Mouse (Mus musculus) CH12.LX (cell line): ENCODE results near the gene 4931428L18Rik. TPM values are rescaled to one million over a fixed set of nuclear protein-coding genes. Genes with fewer than 3 reads are reported as not detected.

Source experiments
- DNase-seq: peaks from one replicate; pipeline ENCODE4 v3.0.0-alpha.2; 2013; ENCODE audit errors: extremely low read depth
- H3K27ac ChIP-seq: 2 replicates; pipeline ENCODE4 v1.5.1; 2012; ENCODE audit warnings: low read depth, mild to moderate bottlenecking, control low read depth, moderate library complexity; ENCODE audit not compliant: insufficient read depth
- H3K27me3 ChIP-seq: replicated peaks from 2 replicates; pipeline ENCODE3; 2012; ENCODE audit warnings: inconsistent platforms
- H3K36me3 ChIP-seq, 2 experiments: replicated peaks in 1 of 2; 2 replicates each; pipeline versions ENCODE3 to v1.6.1; 2012; ENCODE audit warnings: inconsistent platforms in 1 of 2, low read length in 1 of 2, mild to moderate bottlenecking in 1 of 2, mixed read lengths in 1 of 2, moderate library complexity in 1 of 2; ENCODE audit not compliant: control insufficient read depth in 1 of 2, insufficient read depth in 1 of 2
- H3K4me1 ChIP-seq, 2 experiments: 2 replicates each; pipeline ENCODE4 v1.6.1; 2012; ENCODE audit warnings: inconsistent platforms in 1 of 2, moderate library complexity in 1 of 2; ENCODE audit not compliant: insufficient read depth in 2 of 2, control insufficient read depth in 1 of 2
- H3K4me2 ChIP-seq: 2 replicates; pipeline ENCODE4 v1.6.1; 2012; ENCODE audit warnings: low read depth, mild to moderate bottlenecking, control low read depth; ENCODE audit not compliant: poor library complexity, insufficient read depth, severe bottlenecking
- H3K4me3 ChIP-seq, 3 experiments: fragments of 150-350 bp in 1 of 3; sonication (generic) in 1 of 3; replicated peaks in 1 of 3; 2 replicates each; pipeline versions ENCODE3 to v1.5.1; 2011 to 2012; ENCODE audit warnings: low read depth in 2 of 3, low read length in 2 of 3, mild to moderate bottlenecking in 2 of 3, moderate library complexity in 2 of 3, control low read depth in 1 of 3, improper control_type of control experiment in 1 of 3, inconsistent platforms in 1 of 3, mixed read lengths in 1 of 3; ENCODE audit not compliant: poor library complexity in 1 of 3
- H3K79me2 ChIP-seq: replicated peaks from 2 replicates; pipeline ENCODE4 v1.6.1; 2012; ENCODE audit warnings: mild to moderate bottlenecking, moderate library complexity; ENCODE audit not compliant: control insufficient read depth, poor library complexity, insufficient read depth, severe bottlenecking; ENCODE audit errors: extremely low read depth
- H3K9ac ChIP-seq: 2 replicates; pipeline ENCODE4 v1.6.1; 2012; ENCODE audit warnings: low read depth, mild to moderate bottlenecking, control low read depth, moderate library complexity; ENCODE audit not compliant: insufficient read depth
- H3K9me3 ChIP-seq: replicated peaks from 2 replicates; pipeline ENCODE3; 2012; ENCODE audit warnings: low read length, inconsistent platforms, mixed read lengths
- CHD2 ChIP-seq: IDR thresholded peaks from 2 replicates; pipeline ENCODE4 v1.6.1; 2011; ENCODE audit warnings: low read length, improper control_type of control experiment
- CTCF ChIP-seq, 2 experiments: IDR thresholded peaks in 1 of 2; conservative IDR thresholded peaks in 1 of 2; 2 replicates each; pipeline ENCODE4 v1.5.1; 2011 to 2012; ENCODE audit warnings: low read depth in 2 of 2, low read length in 2 of 2, improper control_type of control experiment in 1 of 2, inconsistent platforms in 1 of 2, mild to moderate bottlenecking in 1 of 2, moderate library complexity in 1 of 2
- E2F4 ChIP-seq: IDR thresholded peaks from 2 replicates; pipeline ENCODE4 v1.6.1; 2011; ENCODE audit warnings: low read depth, low read length, improper control_type of control experiment; ENCODE audit not compliant: insufficient replicate concordance
- ELF1 ChIP-seq: IDR thresholded peaks from 2 replicates; pipeline ENCODE4 v1.6.1; 2014; ENCODE audit warnings: low read depth, mild to moderate bottlenecking, inconsistent platforms, low read length, improper control_type of control experiment
- EP300 ChIP-seq: IDR thresholded peaks from 2 replicates; pipeline ENCODE4 v1.6.1; 2011; ENCODE audit warnings: low read length, improper control_type of control experiment
- ETS1 ChIP-seq: conservative IDR thresholded peaks from 2 replicates; pipeline ENCODE4 v1.6.1; 2012; ENCODE audit warnings: low read depth, mild to moderate bottlenecking, inconsistent platforms, low read length, improper control_type of control experiment, moderate library complexity
- GABPA ChIP-seq: IDR thresholded peaks from 2 replicates; pipeline ENCODE4 v1.6.1; 2012; ENCODE audit warnings: low read depth, low read length, improper control_type of control experiment, inconsistent platforms; ENCODE audit not compliant: insufficient replicate concordance
- HCFC1 ChIP-seq: IDR thresholded peaks from 2 replicates; pipeline ENCODE4 v1.6.1; 2012; ENCODE audit warnings: low read depth, mild to moderate bottlenecking, inconsistent platforms, low read length, improper control_type of control experiment
- IRF4 ChIP-seq: IDR thresholded peaks from 2 replicates; pipeline ENCODE4 v1.6.1; 2014; ENCODE audit warnings: low read depth, mild to moderate bottlenecking, inconsistent platforms, low read length, improper control_type of control experiment
- JUND ChIP-seq: conservative IDR thresholded peaks from 2 replicates; pipeline ENCODE4 v1.6.1; 2011; ENCODE audit warnings: low read depth, low read length, improper control_type of control experiment
- KAT2A ChIP-seq: IDR thresholded peaks from 2 replicates; pipeline ENCODE4 v1.6.1; 2012; ENCODE audit warnings: low read length, improper control_type of control experiment, inconsistent platforms; ENCODE audit not compliant: insufficient replicate concordance
- MAZ ChIP-seq: IDR thresholded peaks from 2 replicates; pipeline ENCODE4 v1.6.1; 2012; ENCODE audit warnings: low read depth, mild to moderate bottlenecking, inconsistent platforms, low read length, improper control_type of control experiment, moderate library complexity
- MEF2A ChIP-seq: IDR thresholded peaks from 2 replicates; pipeline ENCODE4 v1.6.1; 2014; ENCODE audit warnings: low read depth, mild to moderate bottlenecking, inconsistent platforms, low read length, improper control_type of control experiment, borderline replicate concordance
- MXI1 ChIP-seq: IDR thresholded peaks from 2 replicates; pipeline ENCODE4 v1.6.1; 2011; ENCODE audit warnings: mild to moderate bottlenecking, low read depth, low read length, improper control_type of control experiment
- POLR2A ChIP-seq: IDR thresholded peaks from 2 replicates; pipeline ENCODE4 v1.6.1; 2011; ENCODE audit warnings: low read depth, mild to moderate bottlenecking, improper control_type of control experiment, low read length
- POLR2AphosphoS2 ChIP-seq: IDR thresholded peaks from 2 replicates; pipeline ENCODE4 v1.6.1; 2011; ENCODE audit warnings: low read depth, low read length, improper control_type of control experiment
- RAD21 ChIP-seq: IDR thresholded peaks from 2 replicates; pipeline ENCODE4 v1.6.1; 2011; ENCODE audit warnings: low read depth, mild to moderate bottlenecking, low read length, improper control_type of control experiment, moderate library complexity
- RCOR1 ChIP-seq: conservative IDR thresholded peaks from 2 replicates; pipeline ENCODE4 v1.6.1; 2012; ENCODE audit warnings: low read depth, mild to moderate bottlenecking, inconsistent platforms, low read length, improper control_type of control experiment
- SMC3 ChIP-seq: IDR thresholded peaks from 2 replicates; pipeline ENCODE4 v1.6.1; 2011; ENCODE audit warnings: low read depth, low read length, improper control_type of control experiment
- UBTF ChIP-seq: IDR thresholded peaks from 2 replicates; pipeline ENCODE4 v1.6.1; 2012; ENCODE audit warnings: low read depth, mild to moderate bottlenecking, inconsistent platforms, low read length, improper control_type of control experiment, moderate library complexity
- USF2 ChIP-seq: conservative IDR thresholded peaks from 2 replicates; pipeline ENCODE4 v1.6.1; 2011; ENCODE audit warnings: low read depth, low read length, improper control_type of control experiment
- ZC3H11A ChIP-seq: IDR thresholded peaks from 2 replicates; pipeline ENCODE4 v1.6.1; 2012; ENCODE audit warnings: low read depth, mild to moderate bottlenecking, inconsistent platforms, low read length, improper control_type of control experiment
- ZMIZ1 ChIP-seq: IDR thresholded peaks from 2 replicates; pipeline ENCODE4 v1.6.1; 2012; ENCODE audit warnings: low read depth, mild to moderate bottlenecking, inconsistent platforms, low read length, improper control_type of control experiment
- dilution Hi-C: fragments of 300-500 bp; cut with MboI; formaldehyde crosslinking; loops from 2 replicates; pipeline ENCODE4 v1.14.3; 2020; ENCODE audit warnings: low sequenced_read_pairs; ENCODE audit not compliant: extremely low pct_unique_long_range_greater_than_20kb, extremely low pct_ligation_motif_present
- in situ Hi-C: fragments of 300-500 bp; cut with MboI; formaldehyde crosslinking; loops from 3 replicates; pipeline ENCODE4 v1.14.3; 2019; ENCODE audit warnings: low sequenced_read_pairs, low pct_ligation_motif_present, low pct_unique_long_range_greater_than_20kb, mixed read lengths
- polyA plus RNA-seq: library from polyadenylated mRNA; unstranded; fragments of >175 nt; gene quantifications from 2 replicates; pipeline ENCODE4 v1.2.1, GENCODE M21; 2012; ENCODE audit warnings: low read depth; ENCODE audit not compliant: insufficient read length
- total RNA-seq, 2 experiments: library from RNA; depleted of rRNA; stranded (reverse); fragments of 300-350 nt in 1 of 2; fragments of >200 nt in 1 of 2; gene quantifications; 2 replicates each; pipeline ENCODE4 v1.2.3; 2012 to 2014

The 4931428L18Rik gene
- total and polyA plus RNA-seq, 3 experiments, result 4.6 to 11.0 (median 9.3) TPM

DNA sequence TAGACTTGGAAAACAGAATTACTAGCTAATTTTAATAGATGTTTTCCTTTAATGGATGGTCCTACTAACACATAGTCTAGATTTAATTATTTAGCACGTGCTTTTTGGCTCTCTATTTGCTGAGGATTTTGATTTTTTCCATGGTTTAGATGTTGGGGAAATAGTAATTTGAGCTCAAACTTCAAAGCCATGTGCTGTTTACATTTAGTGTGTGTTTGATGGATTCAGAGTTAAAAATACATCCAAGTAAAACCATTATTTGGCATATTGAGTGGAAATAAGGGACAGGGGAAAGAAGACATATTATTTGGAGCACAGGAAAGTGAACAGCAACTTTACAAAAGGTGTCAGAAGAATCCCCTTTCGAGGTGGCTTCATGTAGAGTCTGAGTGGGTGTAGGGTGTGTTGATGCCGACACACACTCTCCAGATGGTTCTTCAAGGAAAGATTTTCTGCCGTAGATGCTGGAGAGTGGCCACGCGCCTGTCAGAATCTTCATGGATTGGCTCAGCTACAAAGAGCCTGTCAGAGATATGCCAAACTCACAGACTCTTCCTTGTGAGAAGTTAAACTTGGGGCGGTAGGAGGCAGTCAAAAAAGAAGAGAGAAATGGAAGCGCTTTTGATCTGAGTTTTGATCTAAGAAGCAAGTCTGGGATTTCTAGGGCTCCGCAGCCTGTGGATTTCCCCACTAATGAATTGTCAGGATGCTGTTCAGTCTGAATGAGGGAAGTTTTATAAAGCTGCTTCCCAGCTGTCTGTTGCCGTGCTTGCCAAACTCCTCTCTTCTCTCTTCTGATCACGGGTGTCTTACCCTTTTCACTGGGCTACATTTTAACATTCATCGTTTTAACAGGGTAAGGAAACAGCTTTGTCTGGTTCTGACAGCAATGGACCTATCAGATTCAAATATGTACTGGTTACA is 157.4 kb downstream of the 4931428L18Rik start:
- no peaks in the 10 kb centered on the region for H3K9me3 ChIP-seq
- TF ChIP-seq KAT2A, result no peak
- TF ChIP-seq GABPA, result no peak
- no peak for TF ChIP-seq ZMIZ1
- TF ChIP-seq USF2, result no peak
- no peak for TF ChIP-seq HCFC1
- TF ChIP-seq UBTF, result no peak
- TF ChIP-seq EP300, result no peak
- TF ChIP-seq E2F4, result no peak
- no peak for TF ChIP-seq IRF4
- TF ChIP-seq POLR2A, result no peak
- TF ChIP-seq ELF1, result no peak
- TF ChIP-seq CHD2, result no peak
- TF ChIP-seq MAZ, result no peak
- TF ChIP-seq MXI1, result no peak
- TF ChIP-seq MEF2A, result no peak
- TF ChIP-seq, all 38 proteins: peak for 0
- Histone ChIP-seq H3K27ac (no peak overlapping the region), H3K9ac (no peak overlapping the region), H3K79me2 (no peaks in the 10 kb centered on the region), H3K27me3 (no peaks in the 10 kb centered on the region), H3K4me1 (no peaks in the 10 kb centered on the region), H3K4me2 (no peak overlapping the region), H3K4me3 (no peak overlapping the region), H3K36me3 (no peaks in the 10 kb centered on the region)
- in situ Hi-C loops, result no loop called here
- DNase-seq, result no peak
- dilution Hi-C loops, result no loop called here

DNA sequence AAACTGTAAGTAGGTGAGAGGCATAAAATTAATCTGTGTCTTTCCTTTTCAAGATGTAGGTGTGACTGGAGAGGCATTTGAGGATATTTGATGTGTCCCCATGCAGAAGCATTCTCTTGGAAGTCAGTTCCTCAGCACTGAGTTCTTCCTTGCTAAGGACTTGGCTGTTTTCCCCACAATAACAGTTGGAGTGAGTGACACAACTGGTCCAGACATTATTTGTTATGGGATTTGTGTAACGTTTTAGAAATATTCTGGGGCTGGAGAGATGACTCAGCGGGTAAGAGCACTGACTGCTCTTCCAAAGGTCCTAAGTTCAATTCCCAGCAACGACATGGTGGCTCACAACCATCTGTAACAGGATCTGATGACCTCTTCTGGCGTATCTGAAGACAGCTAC is 162.7 kb downstream of the 4931428L18Rik start:
- dilution Hi-C loops, result no loop called here
- no peak overlapping the region for H3K4me2 ChIP-seq

More for the DNA sequence above, 162.7 kb downstream of the 4931428L18Rik start:
- in situ Hi-C loops, result no loop called here
- Histone ChIP-seq H3K4me3 (no peak overlapping the region), H3K79me2 (no peaks in the 10 kb centered on the region), H3K27ac (no peak overlapping the region)
- no peak for TF ChIP-seq ETS1
- TF ChIP-seq ZC3H11A, result no peak
- TF ChIP-seq JUND, result no peak
- no peak for TF ChIP-seq CTCF (conservative IDR thresholded peaks at IDR 0.05 in 1 of 2, IDR thresholded peaks at IDR 0.05 in 1 of 2; ENCODE audit: low read depth in 2 of 2, low read length in 2 of 2)
- no peak for TF ChIP-seq RCOR1
- no peak for TF ChIP-seq POLR2A
- TF ChIP-seq EP300, result no peak
- no peak for TF ChIP-seq CHD2
- no peak for TF ChIP-seq SMC3
- no peak for TF ChIP-seq RAD21
- TF ChIP-seq POLR2AphosphoS2, result no peak
- TF ChIP-seq, all 38 proteins: peak for 0
- DNase-seq, result no peak
- Histone ChIP-seq H3K27me3 (no peaks in the 10 kb centered on the region), H3K36me3 (no peaks in the 10 kb centered on the region), H3K4me1 (no peaks in the 10 kb centered on the region), H3K9ac (no peak overlapping the region), H3K9me3 (no peaks in the 10 kb centered on the region)
